Mouse (Mus musculus) mouse embryonic stem cell (cell line): Measurements from ENCODE around the gene Prkar2a.
"Not testable (repeated sequence)": the region's sequence is repeated elsewhere in the genome, so short reads cannot be mapped to it uniquely, and the experiment has no call there.

Source experiments
- in situ Hi-C, 2 experiments: fragments of 300-500 bp; cut with MboI; formaldehyde crosslinking; loops; 1 replicate in 1 of 2; 3 replicates in 1 of 2; pipeline ENCODE4 v1.14.3; 2019 to 2020; ENCODE audit warnings: low sequenced_read_pairs in 2 of 2, low pct_unique_long_range_greater_than_20kb in 1 of 2, mixed read lengths in 1 of 2; ENCODE audit not compliant: unreplicated experiment in 1 of 2

The Prkar2a gene

DNA sequence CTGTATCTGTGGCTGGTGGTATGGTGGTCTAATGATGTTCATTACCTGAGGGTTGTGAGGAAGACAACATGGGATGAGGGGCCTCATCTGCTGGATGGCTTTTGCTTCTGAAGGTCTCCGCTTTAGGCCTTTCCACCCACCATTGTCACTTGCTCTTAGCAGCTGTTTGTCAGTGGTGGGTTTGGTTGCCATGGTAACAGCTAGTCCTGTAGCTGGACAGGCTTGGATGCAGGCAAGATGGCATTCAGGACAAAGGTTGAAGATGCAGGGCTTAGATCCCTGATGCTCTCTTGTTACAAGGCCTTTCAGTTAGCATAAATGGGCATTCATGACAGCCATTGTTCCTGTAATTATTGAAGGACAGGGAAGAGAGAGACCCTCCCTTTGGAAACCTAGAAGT lies at the start of gene Prkar2a:
Prkar2a (plus strand) TSS at position 209 of the 400 bp plus-strand sequence.
- in situ Hi-C loops, result no loop called here

DNA sequence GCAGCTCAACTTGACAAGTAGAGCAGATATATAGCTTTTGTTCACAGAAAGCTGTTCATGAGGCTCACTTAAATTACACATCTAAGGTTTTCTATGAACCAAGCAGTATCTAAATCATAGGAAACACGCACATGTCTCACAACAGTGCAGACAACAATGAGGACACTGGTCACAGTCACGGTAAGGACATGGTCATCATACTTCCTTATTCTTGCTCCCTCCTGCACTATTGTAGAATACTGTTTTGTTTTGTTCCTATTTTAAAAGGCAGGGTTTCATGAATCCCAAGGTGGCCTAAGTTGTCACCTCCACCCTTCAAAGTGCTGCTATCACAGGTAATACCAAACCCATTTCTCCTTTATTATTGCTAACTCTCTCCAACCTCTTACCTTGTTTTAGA lies 49.3 kb upstream of the Prkar2a start:
- in situ Hi-C loops, result no loop called here

DNA sequence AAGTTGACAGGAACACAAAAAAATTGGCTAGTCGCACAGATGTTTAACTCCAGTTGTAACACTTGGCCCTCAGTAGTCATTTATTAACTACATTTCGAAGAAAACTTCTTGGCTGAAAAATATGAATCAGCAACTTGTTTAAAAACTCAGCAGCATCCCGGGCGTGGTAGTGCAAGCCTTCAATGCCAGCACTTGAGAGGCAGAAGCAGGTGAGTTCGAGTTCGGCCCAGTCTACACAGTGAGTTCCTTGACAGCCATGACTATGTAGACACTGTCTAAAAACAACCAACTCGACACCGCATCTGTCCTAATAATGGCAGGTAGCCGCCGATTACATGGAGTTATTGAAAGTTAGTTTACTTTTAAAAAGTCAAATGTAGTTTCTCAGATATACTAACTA lies 40.9 kb upstream of the Prkar2a start:
- in situ Hi-C loops, result no loop called here

DNA sequence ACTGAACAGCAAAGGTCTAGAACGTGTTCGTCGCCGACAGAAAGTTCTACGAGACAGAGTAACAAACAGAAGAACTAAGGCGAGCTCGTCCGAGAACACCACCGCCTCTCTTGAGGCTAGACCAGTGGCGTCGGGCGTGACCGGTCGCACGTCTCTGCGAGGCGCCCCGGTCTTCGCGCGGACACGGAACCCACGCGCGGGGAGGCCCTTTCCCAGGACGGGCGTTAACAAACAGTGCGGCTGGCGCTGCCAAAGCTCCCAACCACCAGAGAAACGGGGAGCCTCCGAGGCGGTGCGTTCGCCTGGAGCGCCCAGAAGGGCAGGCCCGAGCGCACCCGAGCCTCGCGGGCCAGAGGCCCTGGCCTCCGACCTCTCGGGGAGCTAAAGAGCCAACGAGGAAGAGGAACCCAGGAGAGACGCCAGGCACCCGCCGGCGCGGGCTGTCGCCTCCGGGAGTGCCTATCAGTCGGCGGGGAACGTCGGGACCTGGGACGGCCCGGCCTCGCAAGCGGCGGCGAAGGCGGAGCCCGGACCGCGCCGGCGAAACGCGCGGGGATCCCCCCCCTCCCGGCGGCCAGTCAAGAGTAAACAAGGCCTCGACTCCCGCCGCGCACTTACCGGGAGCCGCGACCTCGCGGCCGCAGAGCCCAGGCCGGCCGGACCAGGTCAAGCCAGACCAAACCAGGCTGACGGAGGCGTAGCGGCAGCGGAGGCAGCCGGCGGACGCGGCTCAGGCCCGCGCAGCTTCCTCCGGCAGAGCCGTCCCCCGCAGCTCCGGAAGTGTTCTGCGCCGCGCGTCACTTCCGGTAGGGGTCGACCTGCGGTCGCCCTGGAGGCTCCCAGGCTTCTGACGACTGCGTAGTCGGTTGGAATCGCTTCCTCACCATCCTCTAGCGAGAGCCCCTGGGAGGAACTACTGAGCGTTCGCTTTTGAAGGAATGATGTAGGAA lies 40.2 kb upstream of the Prkar2a start, which contains the start of gene Arih2:
Arih2 (minus strand) TSS at position 776 of the 950 bp plus-strand sequence.
- in situ Hi-C loops, result no loop called here

DNA sequence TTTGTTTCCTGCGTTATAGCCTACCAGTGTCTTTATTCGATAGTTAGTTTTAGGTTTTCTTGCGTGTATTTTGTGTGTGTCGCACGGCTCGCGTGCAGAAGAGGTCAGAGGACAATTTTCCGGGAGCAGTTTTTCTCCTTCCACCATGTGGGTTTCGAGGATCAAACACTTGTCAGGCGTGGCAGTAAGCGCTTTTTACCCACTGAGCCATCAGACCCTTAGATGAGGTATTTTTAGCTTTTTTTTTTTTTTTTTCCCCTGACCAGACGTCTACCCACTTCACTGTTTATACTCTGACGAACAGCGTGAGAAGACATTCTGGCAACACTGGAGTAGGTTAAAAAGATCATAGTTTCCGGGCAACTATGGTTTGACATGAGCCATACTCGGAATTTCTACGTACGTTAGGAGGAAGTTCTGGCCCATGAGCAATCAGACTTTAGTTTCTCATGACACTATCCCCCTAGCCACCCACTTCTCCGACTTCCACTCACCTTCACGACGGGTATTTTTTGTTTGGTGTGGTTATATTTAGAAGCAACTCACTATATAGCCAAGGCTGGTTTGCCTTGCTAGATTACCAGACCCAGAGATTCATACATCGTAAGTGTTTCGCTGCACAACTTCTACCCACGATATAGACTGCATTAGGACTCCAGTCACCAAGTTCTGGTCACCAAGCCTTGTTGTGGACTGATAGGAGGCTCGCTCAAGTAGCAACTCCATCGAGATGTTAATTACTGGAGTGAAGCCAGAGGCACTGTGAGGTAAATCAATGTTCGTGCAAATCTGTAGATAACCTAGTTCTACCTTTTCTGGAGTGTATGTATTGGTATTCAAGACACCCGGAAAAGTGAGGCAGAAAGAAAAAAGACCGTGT lies 39.3 kb upstream of the Prkar2a start:
- in situ Hi-C loops, result no loop called here

DNA sequence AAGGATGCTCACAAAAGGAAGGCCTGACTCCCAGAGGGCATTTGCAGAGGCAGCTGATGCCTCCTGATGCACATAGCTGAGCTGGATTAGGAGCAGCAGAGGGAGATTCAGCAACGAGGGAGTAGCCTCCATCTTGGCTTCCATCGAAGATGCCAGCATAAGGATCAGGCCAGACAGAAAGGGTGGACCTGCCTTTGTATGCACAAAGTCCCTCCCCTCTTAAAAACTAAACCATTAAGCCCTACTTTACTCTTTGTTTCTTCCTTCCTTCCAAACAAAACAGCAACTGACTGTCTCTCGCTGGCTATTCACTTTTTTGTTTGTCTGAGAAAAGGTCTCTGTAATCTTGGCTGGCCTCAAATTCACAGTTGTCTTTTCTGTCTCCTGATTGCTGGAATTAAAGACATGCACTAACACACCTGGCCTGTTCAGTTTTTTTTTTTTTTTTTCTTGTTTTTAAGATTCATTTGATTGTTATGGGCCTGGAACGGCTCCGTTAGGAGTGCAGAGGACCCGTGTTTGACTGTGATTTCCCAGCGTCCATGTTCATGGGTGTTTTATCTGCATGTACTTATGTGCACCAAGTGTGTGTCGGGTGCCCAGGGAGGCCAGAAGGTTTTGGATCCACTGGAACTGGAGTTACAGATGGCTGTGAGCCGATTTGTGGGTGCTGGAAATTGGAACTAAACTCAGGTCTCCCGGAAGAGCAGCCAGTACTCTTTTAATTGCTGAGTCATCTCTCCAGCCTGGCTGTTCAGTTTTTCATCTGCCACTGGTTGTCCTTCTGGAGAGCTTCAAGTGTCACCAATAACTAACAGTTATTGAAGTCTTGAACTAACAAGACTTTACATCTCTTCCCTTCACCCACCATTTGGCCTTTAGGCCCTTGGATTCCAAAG lies 34.3 kb upstream of the Prkar2a start:
- in situ Hi-C loops, result no loop called here

DNA sequence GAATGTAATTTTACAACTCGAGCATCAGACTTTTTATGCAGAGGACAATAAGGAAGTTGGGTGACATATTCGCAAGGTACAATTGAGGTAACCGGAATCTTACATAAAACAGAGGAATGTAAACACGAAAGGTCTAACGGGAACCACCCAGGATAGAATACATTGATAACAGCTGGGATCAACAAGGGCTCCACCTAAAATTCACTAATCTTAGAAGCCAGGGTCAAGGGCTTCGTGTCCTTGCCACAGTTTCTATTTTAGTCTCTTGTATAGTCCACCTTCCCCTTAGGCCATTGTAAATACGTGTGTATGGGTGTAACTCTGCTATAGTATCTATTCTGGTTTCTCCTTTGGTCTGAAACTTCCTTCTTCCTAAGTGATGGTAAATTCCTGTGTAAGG lies 33.2 kb upstream of the Prkar2a start:
- in situ Hi-C loops, result not testable (repeated sequence)

DNA sequence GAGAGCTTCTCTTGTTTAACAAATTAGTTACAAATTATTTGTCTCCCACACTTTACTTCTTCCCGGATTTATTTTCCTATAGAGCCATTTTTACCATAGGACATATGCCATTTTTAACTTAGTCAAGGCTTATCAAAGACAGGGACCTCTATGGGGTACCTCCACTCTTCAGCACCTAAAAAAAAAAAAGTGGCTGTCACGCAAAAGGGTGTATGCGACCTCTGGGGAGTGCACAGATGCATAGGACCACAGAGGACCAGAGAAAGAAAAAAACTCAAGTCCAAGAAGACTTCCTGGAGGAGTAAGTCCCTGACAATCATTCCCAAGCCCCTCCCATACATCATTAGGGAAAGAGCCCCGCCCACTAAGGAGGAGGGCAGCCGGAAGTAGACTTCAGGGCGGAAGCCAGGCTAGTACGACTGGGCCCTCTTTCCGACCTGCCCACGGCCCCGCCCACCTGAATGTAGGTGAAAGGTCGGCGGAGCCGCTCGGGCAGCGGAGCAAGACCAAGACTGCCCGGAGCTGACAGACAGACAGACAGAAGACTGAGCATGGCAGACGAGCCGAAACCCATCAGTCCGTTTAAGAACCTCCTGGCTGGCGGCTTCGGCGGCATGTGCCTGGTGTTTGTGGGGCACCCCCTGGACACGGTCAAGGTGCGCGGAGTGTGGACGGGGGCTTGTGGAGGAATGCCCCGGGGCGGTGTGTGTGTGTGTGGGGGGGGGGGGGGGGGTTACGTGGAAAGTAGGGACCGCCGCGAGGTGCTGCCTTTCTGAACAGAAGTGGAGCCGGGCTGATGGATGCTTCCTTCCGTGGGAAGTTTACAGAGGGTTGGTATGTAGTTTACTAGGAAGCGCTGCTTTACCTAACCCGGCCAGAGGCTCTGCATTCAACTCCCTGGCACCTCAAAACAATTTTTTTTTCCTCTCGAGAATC lies 27.2 kb upstream of the Prkar2a start, which contains the start of gene Slc25a20:
Slc25a20 (plus strand) TSS at position 412 of the 936 bp plus-strand sequence.
- in situ Hi-C loops, result no loop called here

GRCm38 (mm10) chr9:108662660-108663059 lies 26.5 kb upstream of the Prkar2a start:
- in situ Hi-C loops, result no loop called here

DNA sequence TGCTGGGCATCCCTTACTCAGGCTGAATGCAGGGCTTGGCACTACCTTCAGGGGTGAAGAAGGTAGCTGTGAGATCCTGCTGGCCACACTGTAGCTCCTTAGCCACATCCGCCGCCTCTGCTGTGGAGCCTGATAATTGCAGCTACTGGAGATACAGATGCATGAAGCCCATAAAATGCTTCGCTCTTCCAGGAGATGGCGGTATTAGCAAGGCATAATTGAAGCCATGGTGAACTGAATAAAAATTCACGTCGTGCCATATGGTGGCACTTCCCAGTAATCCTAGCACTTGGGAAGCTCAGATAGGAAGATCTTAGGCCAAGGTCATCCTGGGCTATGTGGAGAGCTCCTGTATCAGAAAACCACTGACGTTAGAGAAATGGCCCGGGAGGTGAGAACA lies 19.2 kb upstream of the Prkar2a start:
- in situ Hi-C loops, result no loop called here

DNA sequence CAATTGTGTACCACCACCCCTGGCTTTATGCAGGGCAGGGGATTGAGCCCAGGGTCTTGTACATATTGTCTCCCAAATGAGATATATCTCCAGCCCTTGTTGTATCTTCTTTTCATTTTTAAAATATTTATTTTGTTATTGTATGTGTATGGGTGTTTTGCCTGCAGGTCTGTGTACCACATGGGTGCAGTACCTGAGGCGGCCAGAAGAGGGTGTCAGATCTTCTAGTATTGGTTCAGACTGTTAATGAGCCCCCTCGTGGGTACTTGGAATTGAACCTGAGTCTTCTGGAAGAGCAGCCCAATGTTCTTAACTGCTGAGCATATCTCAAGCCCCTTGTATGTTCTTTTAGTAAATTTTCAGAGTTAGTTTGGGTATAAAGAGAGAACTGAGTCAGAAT lies 16.0 kb upstream of the Prkar2a start:
- in situ Hi-C loops, result no loop called here

GRCm38 (mm10) chr9:108680026-108680425 lies 9.1 kb upstream of the Prkar2a start:
- in situ Hi-C loops, result no loop called here

DNA sequence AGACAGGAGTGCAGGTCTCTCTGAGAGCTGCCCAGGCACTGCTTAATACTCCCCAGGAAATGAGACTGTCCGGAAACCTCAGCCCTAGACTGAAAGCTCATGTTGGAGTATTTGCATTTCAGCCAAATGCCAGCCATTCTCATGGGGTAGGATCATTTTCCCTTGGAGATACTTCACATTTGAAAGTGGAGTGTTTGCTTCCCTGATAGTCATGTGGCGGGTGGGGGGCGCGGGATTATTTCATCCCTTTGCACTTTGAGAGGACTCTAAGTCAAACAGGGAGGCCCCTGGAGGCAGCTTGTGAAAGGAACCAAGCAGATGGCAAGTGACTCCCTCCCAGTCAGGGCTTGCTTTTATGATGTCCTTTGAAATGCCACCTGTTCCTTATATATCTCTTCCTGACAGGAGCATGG lies 2.6 kb upstream of the Prkar2a start:
- in situ Hi-C loops, result no loop called here

- in situ Hi-C loops, result no loop called here
Measured at GRCm38 (mm10) chr9:108687181-108687580, 1.9 kb upstream of the Prkar2a start.

DNA sequence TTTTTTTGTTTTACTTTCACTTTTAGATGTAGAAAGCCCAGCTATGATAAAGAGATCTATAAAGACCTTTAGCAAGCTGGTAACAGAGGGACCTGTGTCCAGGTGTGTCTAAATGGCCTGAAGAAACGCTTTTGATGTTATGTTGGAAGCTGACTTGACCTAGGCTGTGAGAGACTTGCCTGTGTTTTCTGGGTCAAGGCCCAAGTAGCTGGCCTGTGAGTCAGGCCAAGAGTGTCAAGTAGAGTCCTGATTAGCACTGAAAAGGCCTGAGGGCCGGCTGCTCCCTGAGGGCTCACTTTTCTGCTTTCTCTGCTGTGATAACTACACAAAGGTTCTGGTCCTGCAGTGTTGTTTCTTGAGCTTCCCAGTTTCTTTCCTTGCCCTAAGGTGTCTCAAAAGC lies 1.4 kb upstream of the Prkar2a start:
- in situ Hi-C loops, result no loop called here

GRCm38 (mm10) chr9:108688451-108688850 lies 663 bp upstream of the Prkar2a start:
- in situ Hi-C loops, result no loop called here

DNA sequence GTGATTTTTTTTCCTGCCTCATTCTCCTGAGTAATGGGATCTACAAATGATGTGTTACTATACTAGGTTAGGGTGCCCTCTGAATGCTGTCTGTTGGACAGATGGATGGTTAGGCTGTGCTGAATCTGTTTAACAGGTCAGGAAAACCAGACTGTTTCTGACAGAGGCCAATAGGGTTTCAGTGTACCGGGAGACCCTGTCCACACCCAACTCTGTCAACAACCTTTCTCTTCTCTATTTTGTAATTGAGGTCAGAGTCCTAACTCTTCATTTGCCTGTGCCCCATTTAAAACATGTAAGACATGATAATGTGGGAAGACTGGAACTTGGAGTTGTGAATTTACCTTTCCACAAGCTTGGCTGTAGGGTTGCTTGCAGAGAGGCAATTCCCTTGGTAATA lies 879 bp downstream of the Prkar2a start:
- in situ Hi-C loops, result no loop called here
